Mouse (Mus musculus) megakaryocyte, embryonic 14.5 days (primary cell): Measurements from ENCODE around the gene Gm6465. TPM values are rescaled to one million over a fixed set of nuclear protein-coding genes. Genes with fewer than 3 reads are reported as not detected.
"Not testable (repeated sequence)": the region's sequence is repeated elsewhere in the genome, so short reads cannot be mapped to it uniquely, and the experiment has no call there.

Source experiments
- H3K27me3 ChIP-seq: replicated peaks from 2 replicates; pipeline ENCODE3; 2012; ENCODE audit warnings: inconsistent platforms
- H3K36me3 ChIP-seq: replicated peaks from 2 replicates; pipeline ENCODE3; 2012; ENCODE audit warnings: low read length, inconsistent platforms, mixed read lengths
- H3K4me1 ChIP-seq: 2 replicates; pipeline ENCODE4 v1.6.1; 2012; ENCODE audit warnings: inconsistent platforms
- H3K4me3 ChIP-seq: replicated peaks from 2 replicates; pipeline ENCODE3; 2012; ENCODE audit warnings: moderate library complexity, mild to moderate bottlenecking, inconsistent platforms
- H3K9me3 ChIP-seq: 2 replicates; pipeline ENCODE4 v1.6.1; 2012; ENCODE audit warnings: inconsistent platforms
- polyA plus RNA-seq: library from polyadenylated mRNA; stranded (reverse); fragments of >175 nt; gene quantifications from 2 replicates; pipeline ENCODE4 v1.2.3, GENCODE M21; 2012; ENCODE audit warnings: low replicate concordance; ENCODE audit not compliant: insufficient read depth

The Gm6465 gene
- not detected in 2 replicates for polyA plus RNA-seq

DNA sequence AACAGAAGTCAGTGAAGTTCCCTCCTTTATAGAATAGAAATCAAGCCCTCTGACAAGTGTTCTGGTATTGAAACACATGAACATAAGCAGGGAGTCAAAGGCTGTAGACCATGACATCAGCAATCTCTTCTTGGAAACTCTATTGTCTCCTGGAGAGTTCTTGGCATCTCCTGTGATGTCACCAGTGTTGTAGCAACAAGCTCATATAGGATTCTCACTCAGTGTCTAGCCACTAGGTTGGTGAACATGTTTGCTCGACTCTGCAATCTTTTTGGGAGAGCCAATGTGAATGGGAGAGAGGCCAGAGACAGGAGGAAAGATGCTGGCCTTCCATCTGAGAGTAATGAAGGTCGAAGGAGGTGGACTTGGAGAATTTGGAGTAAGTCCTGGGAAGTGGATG is at the start of gene Gm6465:
Gene Gm6465, plus strand, starts transcription at position 301 of the 400 bp plus-strand sequence.
- not testable (repeated sequence) for H3K9me3 ChIP-seq, H3K36me3 ChIP-seq, H3K4me1 ChIP-seq, H3K27me3 ChIP-seq, H3K4me3 ChIP-seq

DNA sequence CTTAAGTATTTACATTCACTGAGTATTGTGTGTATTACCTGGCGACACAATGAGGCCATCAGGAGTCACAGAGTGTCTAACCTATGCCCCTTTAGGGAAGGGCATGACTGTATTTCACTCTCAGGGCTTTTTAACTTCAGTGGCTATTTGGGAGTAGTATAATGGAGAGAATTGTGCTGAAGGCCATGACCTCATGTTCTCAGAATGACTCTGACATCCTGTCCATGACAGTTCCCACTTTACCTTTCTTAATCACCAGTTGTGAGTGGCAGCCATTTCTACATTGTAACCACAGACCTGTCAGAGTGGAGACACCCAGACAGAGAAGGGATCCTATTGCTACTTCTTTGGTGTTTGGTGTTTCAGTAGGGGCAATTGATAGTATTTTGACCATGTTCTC is 485 bp downstream of the Gm6465 start:
- not testable (repeated sequence) for H3K4me1 ChIP-seq, H3K36me3 ChIP-seq, H3K9me3 ChIP-seq, H3K27me3 ChIP-seq, H3K4me3 ChIP-seq

DNA sequence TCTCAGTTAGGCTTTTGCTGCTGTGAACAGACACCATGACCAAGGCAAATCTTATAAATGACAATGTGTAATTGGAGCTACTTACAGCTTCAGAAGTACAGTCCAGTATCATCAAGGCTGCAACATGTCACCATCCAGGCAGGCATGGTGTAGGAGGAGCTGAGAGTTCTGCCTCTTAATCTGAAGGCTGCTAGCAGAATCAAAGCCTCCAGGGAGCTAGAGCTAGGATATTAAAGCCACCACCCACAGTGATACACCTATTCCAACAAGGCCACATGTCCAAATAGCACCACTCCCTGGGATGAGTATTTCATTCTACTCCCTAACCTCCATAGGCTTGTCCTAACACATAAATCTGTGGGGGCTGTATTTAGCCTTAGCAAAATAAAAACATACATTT is 12.6 kb downstream of the Gm6465 start:
- H3K9me3 ChIP-seq, H3K4me3 ChIP-seq, H3K4me1 ChIP-seq, H3K36me3 ChIP-seq, H3K27me3 ChIP-seq: not testable (repeated sequence)

Other genes starting within 250 kb of the Gm6465 start
- not detected in 2 replicates for gene Gm8922, start 163.6 kb upstream of the Gm6465 start, polyA plus RNA-seq
- gene Gm8926, start 75.0 kb upstream of the Gm6465 start, polyA plus RNA-seq: not detected in 2 replicates
- not detected in 2 replicates for gene 4933402N22Rik, start 72.5 kb downstream of the Gm6465 start, polyA plus RNA-seq